Mouse (Mus musculus): ENCODE measurements around the gene Btbd35f16.
"Not testable (repeated sequence)": the region's sequence is repeated elsewhere in the genome, so short reads cannot be mapped to it uniquely, and the experiment has no call there.

Btbd35f16 gene

DNA sequence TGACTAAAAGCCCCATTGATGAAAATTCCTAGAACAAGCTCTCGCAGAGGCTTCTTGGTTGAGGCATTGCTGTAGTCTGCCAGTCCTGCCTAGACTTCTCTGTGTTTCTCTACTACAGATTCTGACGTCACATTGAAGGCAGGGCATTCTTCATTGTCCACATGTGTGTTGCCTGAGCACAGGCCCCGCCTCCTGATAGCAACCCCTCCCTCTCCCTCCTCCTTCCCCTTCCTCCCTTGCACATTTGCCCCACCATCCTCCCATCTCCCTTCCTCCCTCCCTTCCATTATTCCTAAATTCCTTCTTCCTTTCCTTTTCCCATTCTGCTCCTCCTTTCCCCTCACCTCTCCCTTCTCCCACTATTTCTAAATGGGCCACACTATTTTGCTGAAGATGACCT, at the start of gene Btbd35f16:
Gene Btbd35f16 (minus strand): TSS at position 101 of the 400 bp plus-strand sequence.
- not testable (repeated sequence) for DNase-seq

All from embryo, embryonic 11 days (tissue).